Mouse (Mus musculus) liver, adult 2 months (tissue): ENCODE measurements around the gene Tenm2.

ENCODE experiments used
- CTCF ChIP-seq: fragments of 200-500 bp; IDR thresholded peaks from 2 replicates; pipeline ENCODE4 v1.5.1; 2011; ENCODE audit warnings: low read depth, low read length, control low read depth
- POLR2A ChIP-seq: fragments of 200-500 bp; IDR thresholded peaks from 2 replicates; pipeline ENCODE4 v1.6.1; 2011; ENCODE audit warnings: low read length, control low read depth; ENCODE audit not compliant: insufficient read depth; ENCODE audit errors: extremely low read depth

GRCm38 (mm10) chr11:36371814-36372213 is 864.0 kb downstream of the Tenm2 start:
- no peak for TF ChIP-seq POLR2A
- no peak for TF ChIP-seq CTCF
